Mouse (Mus musculus) cerebellum, adult 2 months (tissue): ENCODE measurements at regions not wholly inside any gene's neighbourhood (a gene's known extent, or its start where the extent isn't known, plus 50 kb on each side); places are given as distances from the start of the nearest gene placed in this dataset.
A peak's percentile ranks its signal among the peaks of the same experiment; 100 is the strongest.

Experiments
- DNase-seq, 2 experiments: peaks; one replicate each; pipeline ENCODE4 v3.0.0; 2021
- H3K27ac ChIP-seq: fragments of 200-500 bp; 2 replicates; pipeline ENCODE4 v1.5.1; 2012; ENCODE audit warnings: low read length, control low read depth, inconsistent platforms; ENCODE audit not compliant: insufficient read depth
- H3K27me3 ChIP-seq: fragments of 200-500 bp; 2 replicates; pipeline ENCODE4 v1.6.1; 2012; ENCODE audit warnings: inconsistent platforms, mild to moderate bottlenecking, low read length, moderate library complexity; ENCODE audit not compliant: control insufficient read depth, insufficient read depth
- H3K4me1 ChIP-seq: fragments of 200-500 bp; 2 replicates; pipeline ENCODE4 v1.6.1; 2011; ENCODE audit warnings: low read length; ENCODE audit not compliant: control insufficient read depth, insufficient read depth
- H3K4me3 ChIP-seq: fragments of 200-500 bp; replicated peaks from 2 replicates; pipeline ENCODE3; 2011; ENCODE audit warnings: mild to moderate bottlenecking, low read depth, low read length, control low read depth; ENCODE audit not compliant: insufficient read depth
- CTCF ChIP-seq: fragments of 200-500 bp; IDR thresholded peaks from 2 replicates; pipeline ENCODE4 v1.5.1; 2011; ENCODE audit warnings: low read depth, mild to moderate bottlenecking, control low read depth, low read length, moderate library complexity, borderline replicate concordance; ENCODE audit not compliant: insufficient read depth
- POLR2A ChIP-seq: fragments of 200-500 bp; IDR thresholded peaks from 2 replicates; pipeline ENCODE4 v1.6.1; 2011; ENCODE audit warnings: low read length, control low read depth, borderline replicate concordance; ENCODE audit not compliant: insufficient read depth
- WGBS: fragments of 180-500 bp; shearing (Covaris S2); methylation state at CpG from one replicate; pipeline ENCODE4 v1.1.7; 2018; 5-methylcytosine and 5-hydroxymethylcytosine counted together

GRCm38 (mm10) chr1:42480348-42480920 is 215.1 kb upstream of the Pou3f3 start:
- WGBS: 83% methylated on average over 8 of the region's 8 CpGs
- Histone ChIP-seq H3K27me3 (no peaks in the 10 kb centered on the region), H3K4me1 (no peaks in the 10 kb centered on the region), H3K4me3 (no peak overlapping the region), H3K27ac (no peak overlapping the region)
- TF ChIP-seq CTCF: no peak
- TF ChIP-seq POLR2A: no peak
- DNase-seq: no peak

GRCm38 (mm10) chr1:42489563-42489962 is 206.0 kb upstream of the Pou3f3 start:
- no peaks in the 10 kb centered on the region; the same call in 1 of the 2 replicates for H3K4me1 ChIP-seq
- WGBS: 43% methylated on average over 5 of the region's 5 CpGs
- no peak for DNase-seq
- no peak overlapping the region for H3K27ac ChIP-seq
- H3K27me3 ChIP-seq: peaks cover 2% of the 10 kb centered on the region; the same call in 1 of the 2 replicates
- TF ChIP-seq POLR2A: no peak
- TF ChIP-seq CTCF: no peak
- H3K4me3 ChIP-seq: no peak overlapping the region

DNA sequence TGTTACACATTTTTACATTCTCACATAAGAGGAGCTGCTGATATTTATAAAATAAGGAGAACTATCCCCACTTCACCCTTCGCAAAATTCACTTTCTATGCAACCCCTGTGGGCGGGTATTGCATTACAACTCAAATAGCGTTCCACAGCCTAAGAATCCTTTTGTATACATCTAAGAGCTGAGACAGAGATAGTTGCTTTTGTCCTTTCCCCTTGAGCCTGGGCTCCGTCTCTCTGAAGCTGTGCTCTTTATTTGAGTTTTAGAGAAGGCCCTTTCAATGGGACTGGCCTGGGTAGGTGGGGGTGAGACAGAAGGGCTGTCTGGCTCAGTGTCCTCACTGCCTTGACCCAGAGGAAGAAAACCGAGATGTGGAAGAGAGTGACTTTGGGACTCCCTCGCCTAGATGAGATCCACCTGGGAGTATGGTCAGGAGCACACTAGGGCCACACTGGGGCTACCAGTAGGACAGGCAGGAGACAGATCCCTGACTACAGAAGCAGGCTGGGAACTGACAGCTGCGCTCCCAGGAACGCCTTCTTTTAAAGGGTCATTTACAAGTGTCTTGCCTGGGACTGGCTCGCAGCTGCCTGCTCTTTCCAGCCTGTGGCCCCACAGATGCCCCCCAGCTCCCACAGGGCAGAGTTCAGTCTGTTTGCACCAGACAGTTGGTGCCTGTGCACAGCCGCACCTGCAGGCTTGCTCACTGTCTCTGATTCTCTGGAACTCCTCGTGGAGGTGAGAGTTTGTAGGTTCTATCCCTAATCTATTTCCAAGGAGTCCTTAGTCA is 204.5 kb upstream of the Pou3f3 start:
- 44% methylated on average over 11 of the region's 11 CpGs for WGBS
- Histone ChIP-seq H3K4me1 (no peaks in the 10 kb centered on the region; the same call in 1 of the 2 replicates), H3K27ac (no peak overlapping the region), H3K27me3 (peaks cover 2% of the 10 kb centered on the region; the same call in 1 of the 2 replicates), H3K4me3 (no peak overlapping the region)
- DNase-seq: no peak
- no peak for TF ChIP-seq CTCF
- no peak for TF ChIP-seq POLR2A

DNA sequence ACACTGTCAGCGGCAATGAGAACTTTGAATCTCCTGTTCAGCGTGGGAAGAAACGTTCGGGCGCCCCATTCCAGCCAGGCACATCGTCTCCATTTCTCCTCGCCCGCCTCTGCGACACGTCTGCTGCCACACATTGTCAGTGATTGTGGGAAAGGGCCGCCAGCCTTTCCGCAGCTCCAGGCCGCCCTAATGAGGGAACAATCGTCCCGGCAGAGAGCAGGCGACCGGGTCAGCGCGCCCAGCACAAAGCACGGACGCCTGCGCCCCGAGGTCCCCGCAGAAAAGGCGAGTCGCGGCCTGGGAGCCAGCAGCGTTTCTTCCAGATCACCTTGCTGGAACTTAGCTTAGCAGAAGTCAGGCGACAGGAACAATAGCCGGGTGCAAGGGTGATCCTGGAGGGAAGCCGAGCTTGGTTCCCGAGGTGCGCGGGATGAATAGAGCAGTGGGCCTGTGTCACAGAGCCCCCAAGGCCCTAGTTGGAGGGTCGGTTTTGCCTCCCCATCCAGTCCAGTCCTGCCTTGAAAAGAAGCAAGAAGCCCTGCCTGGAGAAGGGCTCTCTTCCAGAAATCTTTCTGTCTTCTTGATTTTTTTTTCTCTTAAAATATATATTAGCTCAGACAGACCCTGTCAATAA is 203.8 kb upstream of the Pou3f3 start:
- H3K4me1 ChIP-seq: no peaks in the 10 kb centered on the region; the same call in 1 of the 2 replicates
- no peak overlapping the region for H3K4me3 ChIP-seq
- H3K27me3 ChIP-seq: peaks cover 2% of the 10 kb centered on the region; the same call in 1 of the 2 replicates
- no peak overlapping the region for H3K27ac ChIP-seq
- 5% methylated on average over 35 of the region's 35 CpGs for WGBS
- no peak for TF ChIP-seq POLR2A
- no peak for TF ChIP-seq CTCF
- DNase-seq: no peak

GRCm38 (mm10) chr1:42496022-42496421 is 199.5 kb upstream of the Pou3f3 start:
- WGBS: 90% methylated on average over 3 of the region's 3 CpGs
- no peaks in the 10 kb centered on the region; the same call in 1 of the 2 replicates for H3K4me1 ChIP-seq

DNA sequence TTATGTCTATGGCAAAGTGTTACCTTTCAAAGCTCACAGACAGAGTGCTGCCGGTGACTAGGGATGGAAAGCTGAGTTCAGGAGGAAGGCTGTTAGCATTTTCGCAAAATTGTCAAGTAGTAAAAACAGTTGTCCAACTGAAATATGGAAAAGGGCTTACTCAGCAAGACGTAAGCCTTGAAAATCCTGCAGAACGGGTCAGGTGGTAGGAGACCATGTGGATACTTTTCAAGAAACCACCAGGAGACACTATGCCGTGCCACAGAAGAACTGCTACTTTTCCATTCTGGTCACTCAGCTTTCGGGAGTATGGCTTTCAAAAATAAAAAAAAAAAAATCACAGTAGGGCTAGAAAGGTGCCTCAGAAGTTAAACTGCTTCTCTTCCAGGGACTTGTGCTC is 199.1 kb upstream of the Pou3f3 start:
- H3K27me3 ChIP-seq: peaks cover 2% of the 10 kb centered on the region; the same call in 1 of the 2 replicates
- TF ChIP-seq CTCF (no peak), POLR2A (no peak)
- H3K27ac ChIP-seq: no peak overlapping the region
- no peak for DNase-seq
- 82% methylated on average over 6 of the region's 6 CpGs for WGBS
- H3K4me3 ChIP-seq: no peak overlapping the region
- no peaks in the 10 kb centered on the region; the same call in 1 of the 2 replicates for H3K4me1 ChIP-seq

More at GRCm38 (mm10) chr1:42496022-42496421, 199.5 kb upstream of the Pou3f3 start:
- Histone ChIP-seq H3K27ac (no peak overlapping the region), H3K27me3 (peaks cover 2% of the 10 kb centered on the region; the same call in 1 of the 2 replicates), H3K4me3 (no peak overlapping the region)
- TF ChIP-seq POLR2A (no peak), CTCF (no peak)
- DNase-seq: no peak

- TF ChIP-seq CTCF: no peak
- TF ChIP-seq POLR2A: no peak
- WGBS: 50% methylated on average over 7 of the region's 7 CpGs
Measured at GRCm38 (mm10) chr1:42498901-42499300, 196.7 kb upstream of the Pou3f3 start.

DNA sequence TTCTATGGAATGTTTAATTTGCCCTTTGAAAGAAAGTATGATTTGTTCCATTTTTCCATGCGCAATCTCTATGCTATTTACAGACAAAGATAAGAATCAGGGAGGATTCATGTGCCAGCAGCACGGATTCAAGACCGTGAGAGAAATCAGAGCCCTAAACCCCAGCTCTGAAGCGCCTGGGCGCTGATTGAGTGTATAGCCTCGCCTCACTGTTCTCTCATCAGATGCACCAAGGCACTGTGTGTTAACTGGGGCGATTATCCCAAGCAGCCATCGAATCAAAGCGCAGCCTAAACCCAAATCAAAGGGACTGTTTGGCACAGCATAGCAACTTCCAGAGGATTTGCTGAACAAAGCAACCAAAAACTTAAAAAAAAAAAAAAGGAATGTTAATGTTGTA is 191.1 kb upstream of the Pou3f3 start:
- Histone ChIP-seq H3K4me1 (no peaks in the 10 kb centered on the region), H3K27ac (no peak overlapping the region), H3K4me3 (no peak overlapping the region), H3K27me3 (no peaks in the 10 kb centered on the region; the same call in 1 of the 2 replicates)
- no peak for DNase-seq
- TF ChIP-seq CTCF (no peak), POLR2A (no peak)
- 80% methylated on average over 9 of the region's 9 CpGs for WGBS

More at GRCm38 (mm10) chr1:42498901-42499300, 196.7 kb upstream of the Pou3f3 start:
- DNase-seq: peak in 1 of 2 experiments; percentile 3
- no peak overlapping the region for H3K27ac ChIP-seq
- no peaks in the 10 kb centered on the region; the same call in 1 of the 2 replicates for H3K27me3 ChIP-seq
- no peaks in the 10 kb centered on the region for H3K4me1 ChIP-seq
- no peak overlapping the region for H3K4me3 ChIP-seq
